Mouse (Mus musculus) R1 (cell line): ENCODE measurements around the gene Ndufa4l2.

ENCODE experiments used
- DNase-seq: peaks from one replicate; pipeline ENCODE4 v3.0.0-alpha.2; 2018; ENCODE audit warnings: low read depth, low spot score

The Ndufa4l2 gene

DNA sequence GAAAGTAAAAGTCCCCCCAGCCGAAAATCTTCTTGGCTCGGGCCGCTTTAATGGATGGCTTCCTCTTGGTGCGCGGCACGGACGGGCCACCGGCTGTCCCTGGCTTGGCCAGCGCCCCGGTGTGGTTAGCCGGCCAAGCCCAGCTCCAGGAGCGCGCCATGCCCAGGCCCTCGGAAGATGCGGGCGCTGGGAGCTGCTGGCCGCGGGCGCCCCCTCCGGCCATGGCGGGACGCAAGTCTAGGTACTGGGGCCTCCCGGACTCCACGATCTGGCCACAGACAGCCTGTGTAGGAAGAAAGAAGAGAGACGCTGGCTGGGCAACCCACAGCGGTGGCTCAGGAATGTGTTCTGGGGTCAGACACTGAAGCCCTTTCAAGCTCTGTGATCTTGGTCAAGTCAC lies 11.9 kb downstream of the Ndufa4l2 start:
- peak; percentile 59 for DNase-seq

DNA sequence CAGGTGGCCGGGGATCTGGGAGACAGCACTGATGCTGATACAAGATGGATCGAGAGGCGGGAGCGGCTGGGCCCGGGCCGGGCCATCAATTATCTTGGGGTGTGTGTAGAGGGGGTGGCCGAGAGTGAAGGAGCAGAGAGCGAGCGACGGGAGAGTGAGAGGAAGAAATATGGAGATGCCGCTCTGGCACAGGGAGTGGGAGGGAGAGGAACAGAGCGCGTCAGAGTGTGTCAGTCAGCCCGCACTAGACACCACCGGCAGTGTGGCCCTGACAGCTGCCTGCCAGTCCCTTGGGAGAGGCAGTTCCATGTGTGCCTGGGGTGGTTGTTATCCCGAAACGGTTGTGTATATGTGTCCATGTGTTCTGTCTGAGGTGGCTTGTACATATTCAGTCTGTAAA lies 12.7 kb downstream of the Ndufa4l2 start:
- DNase-seq, result no peak

DNA sequence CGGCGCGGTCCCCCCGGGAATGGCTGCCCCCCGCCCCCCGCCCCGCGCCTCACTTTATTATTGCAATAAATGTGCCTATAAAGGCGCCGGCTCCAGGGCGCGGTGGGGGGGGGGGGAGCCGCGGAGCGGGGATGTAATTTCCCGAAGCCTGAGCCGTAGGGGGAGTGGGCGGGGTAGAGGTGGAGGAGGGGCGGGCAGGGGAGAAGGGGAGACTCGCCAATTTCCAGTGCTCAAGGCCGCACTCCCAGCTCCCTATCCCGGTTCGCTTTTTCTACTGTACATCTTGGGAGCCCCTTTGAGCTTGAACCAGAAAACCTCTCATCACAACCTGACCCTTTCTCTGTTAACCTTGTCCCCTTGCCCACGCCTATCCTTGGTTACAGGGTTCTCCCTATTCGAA lies 16.2 kb downstream of the Ndufa4l2 start:
- DNase-seq, result no peak

DNA sequence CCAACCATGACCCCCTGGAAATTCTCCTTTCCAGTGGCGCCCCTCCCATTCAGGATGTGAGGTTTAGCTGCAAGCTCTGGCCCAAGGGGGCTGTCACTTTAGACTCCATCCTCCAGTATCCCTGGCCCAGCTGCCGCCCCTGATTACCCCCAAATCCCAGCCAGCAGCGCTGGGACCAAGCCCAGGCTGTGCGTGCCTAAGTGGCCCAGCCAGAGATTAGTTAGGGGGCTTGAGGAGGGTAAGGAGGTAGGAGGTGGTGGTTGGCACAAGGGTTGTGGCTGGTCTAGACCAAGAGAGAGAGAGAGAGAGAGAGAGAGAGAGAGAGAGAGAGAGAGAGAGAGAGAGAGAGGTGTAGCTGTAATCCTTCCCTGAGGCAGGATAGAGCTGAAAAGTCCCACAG lies 16.8 kb downstream of the Ndufa4l2 start:
- DNase-seq, result no peak

DNA sequence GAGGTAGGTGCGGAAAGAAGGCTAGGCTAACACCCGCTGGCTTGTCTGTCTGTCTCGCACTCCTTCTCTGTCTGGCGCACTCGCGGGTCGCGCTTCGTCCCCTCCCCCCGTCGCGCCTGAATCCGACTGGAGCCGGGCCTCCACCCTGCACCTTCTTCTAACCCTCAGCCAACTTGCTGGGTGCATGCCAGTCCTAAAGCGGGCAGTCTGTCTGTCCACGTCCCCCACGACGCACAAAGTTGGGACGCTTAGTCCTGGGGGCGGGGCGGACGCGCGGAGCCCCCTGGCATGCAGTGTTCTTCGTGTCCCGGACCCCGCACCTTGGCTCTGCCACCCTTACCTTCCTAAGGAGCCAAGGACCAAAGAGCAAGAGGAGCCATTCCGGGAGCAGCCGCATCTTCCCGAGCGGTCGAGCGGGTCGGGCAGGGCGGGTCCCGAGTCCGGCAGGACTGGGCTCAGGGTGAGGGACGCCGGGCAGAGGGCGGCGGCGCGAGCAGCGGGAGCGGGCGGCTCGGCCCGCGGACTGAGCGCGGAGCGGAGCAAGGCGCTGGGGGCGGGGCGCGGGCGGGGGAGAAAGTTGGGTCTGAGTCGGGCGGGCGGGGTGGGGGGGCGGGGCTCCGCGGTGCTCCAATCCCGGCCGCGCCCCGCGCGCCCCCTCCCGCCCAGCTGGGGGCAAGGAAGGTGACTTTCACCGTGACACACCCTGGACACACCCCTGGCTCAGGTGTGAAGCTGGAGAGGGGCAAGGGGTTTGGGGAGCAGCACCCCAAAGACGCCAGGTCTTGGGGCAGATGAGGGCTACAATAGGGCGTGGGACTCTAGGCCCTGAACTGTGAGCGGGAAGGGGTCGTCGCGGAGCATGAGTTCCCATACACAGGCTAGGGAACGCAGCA lies 19.5 kb downstream of the Ndufa4l2 start, which contains the start of gene Nxph4:
Gene Nxph4 (minus strand): TSS at position 524 of the 893 bp plus-strand sequence.
- peak; percentile 63 for DNase-seq

DNA sequence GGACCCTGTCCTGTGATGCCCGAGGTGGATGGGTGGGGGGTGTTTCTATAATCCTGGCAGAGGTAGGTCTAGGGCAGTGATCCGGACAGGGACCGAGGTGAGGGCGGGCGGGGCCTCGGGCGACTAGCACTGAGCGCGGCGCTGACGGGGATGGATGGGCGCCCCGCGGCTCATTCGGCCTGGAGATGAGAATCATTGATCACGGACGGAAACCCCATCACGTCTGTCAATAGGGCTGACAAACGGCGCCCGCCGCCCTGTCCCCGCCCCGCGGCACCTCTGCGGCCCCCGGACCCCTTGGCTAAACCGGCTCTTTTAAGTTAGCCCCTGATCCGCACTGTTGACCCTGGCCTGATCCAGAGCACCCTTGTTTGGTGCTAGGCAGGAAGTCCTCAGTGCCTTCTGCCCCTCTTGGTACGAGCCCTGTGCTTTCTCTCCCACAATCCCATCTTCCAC lies 20.2 kb downstream of the Ndufa4l2 start:
- no peak for DNase-seq

DNA sequence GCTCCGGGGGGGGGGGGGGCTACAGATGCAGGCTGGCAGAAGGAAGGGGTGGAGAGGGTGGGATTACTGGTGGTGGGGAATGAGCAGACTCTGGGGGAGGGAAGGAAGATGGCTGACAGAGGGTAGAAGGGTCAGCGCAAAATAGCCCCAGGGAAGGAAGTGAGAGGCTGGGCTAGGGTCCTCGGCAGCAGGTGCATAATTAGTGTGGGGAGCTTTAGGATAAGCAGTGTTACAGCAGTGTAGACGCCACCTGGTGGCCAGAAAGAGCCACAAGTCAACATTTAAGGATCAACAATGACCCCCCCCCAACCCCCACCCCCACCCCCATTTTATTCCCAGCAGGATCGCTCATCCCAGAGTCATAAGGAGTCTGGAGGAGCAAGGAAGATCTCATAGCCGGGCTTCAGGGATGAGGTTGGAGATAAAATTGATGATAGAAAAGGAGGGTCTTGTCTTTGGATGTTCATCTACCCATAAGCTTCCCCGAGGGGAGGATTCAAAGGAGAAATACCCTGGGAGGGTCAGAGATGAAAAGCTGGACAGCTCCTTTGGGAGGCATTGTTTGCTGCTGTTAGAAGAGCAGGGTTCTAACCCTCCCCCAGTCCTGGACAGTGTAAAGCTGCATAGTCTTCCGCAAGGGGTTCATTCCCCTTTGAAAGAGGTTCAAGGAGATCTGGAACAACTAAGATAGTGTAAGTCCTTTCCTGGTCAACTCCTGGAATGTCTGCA lies 22.0 kb downstream of the Ndufa4l2 start:
- DNase-seq, result peak; percentile 79

DNA sequence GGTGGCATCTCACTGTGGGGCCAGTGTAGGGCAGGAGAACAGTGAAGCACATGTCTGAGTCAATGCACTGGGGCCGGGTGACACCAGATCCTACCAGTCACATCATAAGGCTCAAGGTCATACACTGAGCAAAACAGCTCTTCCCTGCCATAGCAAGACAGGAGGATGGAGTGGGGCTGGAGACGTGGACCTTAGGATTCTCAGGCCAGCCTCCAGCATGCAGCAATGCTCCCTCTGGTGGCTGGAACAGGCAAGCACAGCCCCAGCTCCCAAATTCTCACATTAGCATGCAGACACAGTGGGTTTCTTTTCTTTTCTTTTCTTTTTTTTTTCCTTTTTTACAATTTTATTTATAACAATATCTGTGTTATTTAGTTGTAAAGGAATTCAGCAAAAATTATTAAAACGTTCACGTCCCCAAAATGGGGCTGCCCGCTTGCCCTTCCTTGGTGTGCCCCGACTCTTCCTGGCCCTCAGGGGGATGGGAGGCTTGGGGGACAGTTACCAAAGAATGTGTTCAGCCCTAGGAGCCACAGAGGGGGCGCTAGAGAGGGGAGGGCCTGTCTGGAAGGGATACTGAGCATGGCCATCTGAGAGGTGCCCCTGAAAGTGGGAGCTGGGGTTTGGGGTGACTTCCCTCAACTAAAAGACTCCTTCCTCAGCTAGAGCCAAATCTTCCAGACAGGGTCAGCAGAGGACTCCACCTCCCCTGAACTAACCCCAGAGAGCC lies 23.3 kb downstream of the Ndufa4l2 start:
- DNase-seq, result peak; percentile 82

DNA sequence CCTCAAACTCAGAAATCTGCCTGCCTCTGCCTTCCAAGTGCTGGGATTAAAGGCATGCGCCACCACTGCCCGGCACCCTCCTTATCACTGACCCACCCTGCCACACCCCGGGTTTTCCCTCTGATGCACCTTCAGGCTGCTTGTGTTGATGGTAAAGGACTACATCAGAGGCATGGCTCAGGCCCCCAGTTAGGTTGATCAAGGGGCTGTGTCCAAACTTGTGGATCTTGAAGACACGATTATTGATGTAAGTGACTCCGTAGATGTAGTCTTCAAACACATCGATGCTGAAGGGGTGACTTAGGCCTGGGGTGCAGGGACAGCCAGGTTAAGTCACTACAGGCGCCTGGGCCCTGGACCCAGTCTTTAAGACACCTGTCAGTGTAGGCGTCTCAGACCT lies 26.7 kb downstream of the Ndufa4l2 start:
- DNase-seq, result no peak

DNA sequence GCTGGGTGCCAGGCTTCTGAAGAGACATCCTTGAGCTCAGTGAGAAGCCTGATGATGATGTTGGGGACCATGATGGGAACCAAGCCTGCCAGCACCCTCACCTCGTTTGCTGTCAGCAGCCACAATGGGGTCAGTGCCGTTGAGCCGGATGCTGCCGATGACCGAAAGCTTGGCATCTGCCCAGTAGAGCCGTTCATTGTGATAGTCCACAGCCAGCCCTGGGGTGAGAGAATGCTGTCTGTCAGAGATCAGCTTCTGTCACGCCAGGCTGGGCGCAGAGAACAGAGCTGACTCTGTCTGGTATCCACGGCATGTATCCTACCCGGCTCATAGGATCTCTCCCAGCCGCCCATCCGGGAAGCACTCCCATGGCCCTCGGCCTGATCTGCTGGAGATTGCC lies 27.3 kb downstream of the Ndufa4l2 start:
- no peak for DNase-seq

DNA sequence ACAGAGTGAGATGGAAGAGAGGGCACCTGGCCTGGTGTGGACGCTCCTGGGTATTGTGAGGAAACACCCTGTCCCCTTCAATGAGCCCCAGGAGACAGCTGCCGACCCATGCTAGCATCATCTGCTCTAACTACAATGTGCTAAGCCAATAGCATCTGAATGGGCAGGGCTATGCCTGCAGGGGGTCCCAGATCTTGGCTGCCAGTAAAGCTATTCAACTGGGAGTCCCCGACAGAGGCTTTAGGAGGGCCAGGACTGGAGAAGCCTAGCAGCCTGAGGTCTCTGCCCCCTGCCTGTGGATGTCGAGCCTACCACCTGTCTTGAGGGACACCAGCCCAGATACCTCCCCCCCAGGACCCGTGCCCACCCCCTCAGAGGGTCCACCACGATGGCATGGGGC lies 28.0 kb downstream of the Ndufa4l2 start:
- no peak for DNase-seq

DNA sequence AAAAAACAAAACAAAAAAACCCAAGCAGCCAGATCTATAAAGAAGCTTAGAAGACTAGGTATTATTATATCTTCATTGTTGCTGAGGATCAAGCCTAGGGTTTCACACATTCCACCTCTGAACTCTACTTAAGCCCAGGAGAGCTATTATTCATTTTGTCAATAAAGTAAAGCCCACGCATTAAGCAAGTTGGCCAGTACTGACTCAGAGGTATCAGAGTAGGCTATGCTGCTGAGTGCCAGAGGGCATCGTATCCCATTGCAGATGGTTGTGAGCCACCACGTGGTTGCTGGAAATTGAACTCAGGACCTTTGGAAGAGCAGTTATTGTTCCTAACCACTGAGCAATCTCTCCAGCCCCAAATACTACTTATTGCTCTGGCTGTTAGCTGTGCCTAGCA lies 29.1 kb downstream of the Ndufa4l2 start:
- no peak for DNase-seq

DNA sequence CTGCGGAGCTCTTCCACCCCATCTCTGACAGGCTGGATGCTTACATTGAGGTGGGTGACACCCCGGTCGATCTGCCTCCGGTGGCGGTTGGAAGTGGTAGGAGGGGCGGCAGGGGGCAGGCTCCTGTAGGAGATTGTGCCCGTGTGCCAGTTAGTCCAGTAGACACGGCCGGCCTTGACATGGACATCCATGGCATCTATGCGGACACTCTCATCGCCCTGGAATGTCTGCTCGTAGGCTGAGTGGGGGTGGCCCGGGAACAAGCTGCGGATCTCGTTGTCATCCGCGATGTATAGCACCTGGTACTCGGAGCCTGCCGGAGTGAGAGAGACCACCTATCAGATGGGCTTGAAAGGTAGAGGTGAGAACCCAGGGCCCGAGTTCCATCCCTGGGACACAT lies 29.6 kb downstream of the Ndufa4l2 start:
- no peak for DNase-seq

DNA sequence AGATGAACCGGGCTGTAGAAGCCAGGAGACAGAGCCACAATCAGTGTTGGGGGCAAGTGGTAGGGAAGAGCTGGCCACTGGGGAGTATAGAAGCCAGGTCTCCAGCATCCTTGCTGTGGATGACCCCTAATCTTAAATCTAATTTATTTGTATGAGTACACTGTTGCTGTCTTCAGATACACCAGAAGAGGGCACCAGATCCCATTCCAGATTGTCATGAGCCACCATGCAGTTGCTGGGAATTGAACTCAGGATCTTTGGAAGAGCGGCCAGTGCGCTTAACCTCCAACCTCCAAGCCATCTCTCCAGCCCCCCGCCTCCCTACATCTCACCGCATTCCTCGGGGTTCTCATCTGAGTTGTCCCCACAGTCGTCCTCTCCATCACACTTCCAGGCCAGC lies 31.7 kb downstream of the Ndufa4l2 start:
- DNase-seq, result no peak

DNA sequence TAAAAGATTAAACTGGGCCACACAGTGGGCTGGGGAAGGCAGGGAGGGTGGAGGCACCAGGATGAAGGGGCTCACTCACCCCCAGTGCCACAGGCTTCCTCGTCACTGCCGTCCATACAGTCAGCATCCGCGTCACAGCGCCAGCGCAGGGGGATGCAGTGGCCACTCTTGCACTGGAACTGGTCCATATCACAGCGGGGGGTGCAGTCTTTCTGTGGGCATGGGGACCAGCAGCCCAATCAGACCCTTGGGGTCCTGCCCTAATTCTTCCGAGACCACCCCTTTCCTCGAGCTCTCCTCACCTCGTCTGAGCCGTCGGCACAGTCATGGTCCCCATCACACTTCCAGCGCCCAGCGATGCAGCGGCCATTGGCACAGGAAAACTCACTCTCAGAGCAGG lies 33.5 kb downstream of the Ndufa4l2 start:
- DNase-seq, result no peak

DNA sequence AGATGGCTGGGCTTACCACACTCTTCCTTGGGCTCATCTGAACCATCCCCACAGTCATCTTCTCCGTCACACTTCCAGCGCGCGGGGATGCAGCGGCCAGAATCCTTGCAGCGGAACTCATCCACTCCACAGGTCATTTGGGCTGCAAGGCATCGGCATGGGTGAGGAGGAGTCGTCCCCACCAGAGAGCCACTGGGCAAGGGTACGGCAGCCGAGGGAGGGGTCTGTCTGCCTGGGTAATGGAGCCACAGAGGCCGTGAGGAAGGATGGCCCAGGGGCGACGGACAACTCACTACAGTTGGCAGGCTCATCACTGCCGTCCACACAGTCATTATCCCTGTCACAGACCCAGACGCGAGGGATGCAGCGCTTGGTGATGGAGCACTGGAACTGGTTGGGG lies 35.1 kb downstream of the Ndufa4l2 start:
- no peak for DNase-seq

DNA sequence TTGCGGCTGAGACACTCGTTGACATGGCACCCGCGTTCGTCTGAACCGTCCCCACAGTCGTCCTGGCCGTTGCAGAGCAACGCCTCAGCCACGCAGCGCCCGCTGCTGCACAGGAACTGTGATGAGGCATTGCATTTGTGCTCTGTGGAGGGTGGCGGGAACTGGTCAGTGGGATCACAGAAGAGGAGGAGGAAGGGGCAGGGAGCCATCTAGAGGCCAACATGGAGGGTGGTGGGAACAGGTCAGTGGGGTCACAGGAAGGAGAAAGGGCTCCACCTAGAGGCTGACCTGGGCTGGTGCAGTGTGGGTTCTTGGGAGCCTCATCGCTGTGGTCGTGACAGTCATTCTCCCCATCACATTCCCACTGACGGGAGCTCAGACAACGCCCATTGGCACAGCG lies 40.9 kb downstream of the Ndufa4l2 start:
- peak; percentile 88 for DNase-seq

DNA sequence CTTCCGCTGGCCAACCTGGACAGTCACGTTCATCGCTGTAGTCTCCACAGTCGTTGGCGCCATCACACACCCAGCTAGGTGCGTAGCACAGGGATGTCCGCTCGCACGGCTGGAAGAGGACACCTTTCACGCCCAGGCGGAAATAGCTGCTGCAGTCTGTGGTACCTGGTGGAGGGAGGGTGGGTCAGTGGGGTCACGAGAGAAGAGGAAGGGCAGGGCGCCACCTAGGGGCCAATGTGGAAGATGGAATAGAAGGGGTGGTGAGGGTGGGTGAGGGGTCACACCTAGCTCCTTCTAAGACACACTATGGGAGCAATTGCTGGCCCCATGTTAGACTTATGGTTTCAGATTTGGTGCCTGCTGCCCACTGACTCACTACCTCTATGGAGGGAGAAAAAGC lies 42.6 kb downstream of the Ndufa4l2 start:
- peak; percentile 70 for DNase-seq

DNA sequence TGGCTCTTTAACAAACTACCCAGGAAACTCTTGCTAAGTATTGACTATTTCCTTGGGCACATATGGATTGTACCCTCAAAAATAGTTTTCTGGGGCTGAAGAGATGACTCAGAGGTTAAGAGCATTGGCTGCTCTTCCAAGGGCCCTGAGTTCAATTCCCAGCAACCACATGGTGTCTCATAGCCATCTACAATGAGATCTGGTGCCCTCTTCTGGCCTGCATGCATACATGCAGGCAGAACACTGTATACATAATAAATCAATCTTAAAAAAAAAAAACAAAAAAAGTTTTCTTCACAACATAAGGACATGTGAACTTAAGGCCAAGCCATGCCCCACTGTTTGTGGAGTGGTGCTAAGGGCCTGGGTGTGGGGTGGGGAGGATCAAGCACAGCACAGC lies 46.4 kb downstream of the Ndufa4l2 start:
- peak; percentile 41 for DNase-seq

DNA sequence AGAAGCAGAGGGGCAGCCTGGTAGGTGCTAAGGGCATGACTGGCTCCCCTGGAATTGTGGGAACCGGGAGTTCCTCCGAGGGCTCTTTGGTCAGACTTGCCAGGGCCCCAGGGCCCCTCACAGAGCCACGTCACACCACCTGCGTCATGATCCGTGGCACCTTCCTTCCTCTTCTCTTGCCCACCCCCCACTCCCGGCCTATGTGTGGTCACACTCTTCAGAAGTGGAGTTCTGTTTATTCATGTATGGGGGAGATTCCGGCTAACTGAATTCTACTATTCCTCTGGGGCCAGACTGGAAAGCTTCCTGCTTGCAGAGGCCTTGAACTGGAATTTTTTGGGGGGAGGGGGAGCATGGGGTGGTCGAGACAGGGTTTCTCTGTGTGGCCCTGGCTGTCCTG lies 49.1 kb downstream of the Ndufa4l2 start:
- DNase-seq, result peak; percentile 30

DNA sequence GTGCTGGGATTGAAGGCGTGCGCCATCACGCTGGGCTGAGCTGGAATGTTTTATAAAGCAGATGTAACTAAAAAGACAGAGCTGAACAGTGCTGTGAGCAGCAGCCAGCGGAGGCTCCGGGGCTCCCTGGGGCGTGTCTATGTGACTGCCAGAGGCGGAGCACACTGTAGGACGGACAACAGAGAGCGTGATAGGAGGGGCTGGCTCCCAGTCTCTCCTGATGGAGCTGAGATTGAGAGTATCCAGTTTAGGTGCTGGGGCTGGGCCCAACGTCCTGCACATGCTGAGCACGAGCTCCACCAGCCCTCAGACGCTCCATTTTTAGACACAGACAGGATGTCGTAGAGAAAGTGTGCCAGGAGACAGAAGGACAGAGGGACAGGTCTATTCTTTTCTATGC lies 49.5 kb downstream of the Ndufa4l2 start:
- DNase-seq, result peak; percentile 87
